Mouse (Mus musculus) E14TG2a.4 (cell line): ENCODE measurements around the gene Gga3.

Source experiments
- CTCF ChIP-seq: conservative IDR thresholded peaks from 2 replicates; pipeline ENCODE4 v1.5.1; 2014; ENCODE audit warnings: low read length
- NANOG ChIP-seq: IDR thresholded peaks from 2 replicates; pipeline ENCODE4 v1.6.1; 2014; ENCODE audit warnings: borderline replicate concordance, low read length, mixed read lengths
- POU5F1 ChIP-seq: IDR thresholded peaks from 2 replicates; pipeline ENCODE4 v1.6.1; 2014; ENCODE audit warnings: low read length, borderline replicate concordance

DNA sequence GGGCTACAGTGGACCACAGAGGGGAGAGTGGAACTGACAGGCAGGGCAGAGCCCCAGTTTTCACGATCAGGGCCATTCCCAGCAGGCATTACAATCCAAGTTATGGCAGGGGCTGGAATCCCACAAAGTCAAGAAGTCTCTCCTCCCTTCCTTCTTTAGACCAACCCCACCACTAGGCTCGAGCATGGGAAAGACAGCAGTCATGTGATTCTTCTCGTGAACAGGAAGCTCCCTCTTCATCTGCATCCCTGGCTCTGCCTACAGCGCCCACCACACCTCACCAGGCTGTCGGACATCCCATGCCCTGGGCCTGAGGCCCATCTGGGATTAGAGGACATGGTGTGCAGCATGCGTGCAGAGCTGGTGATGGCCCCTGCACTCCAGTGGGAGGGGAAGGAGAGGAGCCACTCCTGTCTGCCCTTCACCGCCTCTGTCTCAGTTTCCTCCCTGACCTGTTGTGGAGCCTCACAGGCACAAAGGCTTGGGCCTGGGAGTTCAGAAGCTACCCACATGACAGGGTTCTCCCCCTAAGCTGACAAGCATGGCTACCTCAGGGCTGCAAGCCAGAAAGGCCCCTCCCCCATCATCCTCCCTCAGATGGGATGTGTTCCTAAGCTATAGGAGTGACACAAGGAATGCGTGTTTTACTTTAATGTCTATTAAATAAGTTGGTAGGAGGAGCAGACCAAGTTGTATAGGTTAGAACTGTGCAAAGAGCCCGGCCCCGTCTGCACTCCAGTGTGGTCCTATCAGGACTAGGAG, 10.7 kb upstream of the Gga3 start:
- 0 out of 2 replicates have a peak, but pooled peaks have one; percentile 3 for TF ChIP-seq CTCF
- TF ChIP-seq NANOG = no peak
- no peak for TF ChIP-seq POU5F1
